In the genomic region with DNA sequence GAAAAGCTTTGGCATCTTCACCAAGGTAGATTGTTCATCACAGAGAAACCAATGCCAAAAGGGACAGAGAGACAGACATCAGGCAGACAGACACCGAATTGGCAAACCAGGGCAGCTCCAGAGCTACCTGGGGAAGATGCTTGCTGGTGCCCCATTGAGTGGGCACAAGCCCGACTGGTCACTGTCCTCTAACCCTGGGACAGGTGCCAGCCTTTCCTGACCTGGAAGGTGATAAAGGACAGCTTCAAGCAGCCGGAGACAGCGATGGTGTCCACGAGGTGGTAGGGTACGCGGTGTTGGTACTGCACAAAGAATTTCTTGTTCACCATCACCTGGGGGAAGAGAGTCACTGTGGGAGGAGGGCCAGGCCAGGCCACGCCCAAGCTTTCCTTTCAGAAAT, we compare ENCODE assay signal across 15 mouse cellular contexts. TPM values are rescaled to one million over a fixed set of nuclear protein-coding genes. Genes with fewer than 3 reads are reported as not detected.
"Had no signal": no experiment of that assay in that cellular context is flagged by ENCODE, and none has a peak within 500 bp of the region (broad histone marks: within the 10 kb centered on the region; RNA-seq: fewer than 3 reads in every experiment).

No protein-coding gene starts in this region.

- H3K27ac ChIP-seq: neural tube, embryonic 15.5 days; stomach, embryonic 15.5 days; stomach, postnatal 0 days had no signal

- H3K36me3 ChIP-seq: neural tube, embryonic 15.5 days; stomach, embryonic 15.5 days had no signal

- H3K4me2 ChIP-seq: neural tube, embryonic 15.5 days; stomach, embryonic 15.5 days had no signal

- DNase-seq: retina, postnatal 1 day; right cerebral cortex, adult 18-20 months; right cerebral cortex, postnatal 14 days; right cerebral cortex, postnatal 25 days; right cerebral cortex, postnatal 4 days; spleen, adult 18-20 months; thymus, adult 18-20 months; thymus, adult 2 months; thymus, postnatal 14 days; thymus, postnatal 25 days; thymus, postnatal 4 days had no signal

- H3K4me3 ChIP-seq: neural tube, embryonic 15.5 days; stomach, embryonic 15.5 days had no signal

- H3K27me3 ChIP-seq: neural tube, embryonic 15.5 days; stomach, embryonic 15.5 days had no signal

- H3K9me3 ChIP-seq: neural tube, embryonic 15.5 days; stomach, embryonic 15.5 days had no signal

- H3K9ac ChIP-seq: neural tube, embryonic 15.5 days; stomach, embryonic 15.5 days had no signal

RNA-seq across cellular contexts. Expression of a gene that starts 50.5 kb away (rescaled TPM):
- total RNA-seq: neutrophil, adult 5-6 weeks had no signal
